Mouse (Mus musculus): ENCODE measurements around the gene Tshz3.

The Tshz3 gene

GRCm38 (mm10) chr7:36697856-36698588 lies at the start of gene Tshz3:
Gene Tshz3 (plus strand): TSS chr7:36698118.
- DNase-seq (ENCODE audit: low spot score in 2 of 2) = peak in 1 of 2 experiments; percentile 54

- DNase-seq (ENCODE audit: low spot score in 2 of 2) = no peak
These were observed 42.0 kb upstream of the Tshz3 start for GRCm38 (mm10) chr7:36655931-36656330.

- DNase-seq (ENCODE audit: low spot score in 2 of 2) = no peak
These were observed 41.5 kb upstream of the Tshz3 start for GRCm38 (mm10) chr7:36656401-36656800.

- DNase-seq (ENCODE audit: low spot score in 2 of 2) = no peak
These were observed 39.6 kb upstream of the Tshz3 start for GRCm38 (mm10) chr7:36658331-36658730.

GRCm38 (mm10) chr7:36659265-36659664 lies 38.7 kb upstream of the Tshz3 start:
- no peak for DNase-seq (ENCODE audit: low spot score in 2 of 2)

GRCm38 (mm10) chr7:36660654-36661053 lies 37.3 kb upstream of the Tshz3 start:
- no peak for DNase-seq (ENCODE audit: low spot score in 2 of 2)

GRCm38 (mm10) chr7:36663431-36663830 lies 34.5 kb upstream of the Tshz3 start:
- no peak for DNase-seq (ENCODE audit: low spot score in 2 of 2)

GRCm38 (mm10) chr7:36667767-36668166 lies 30.2 kb upstream of the Tshz3 start:
- no peak for DNase-seq (ENCODE audit: low spot score in 2 of 2)

- DNase-seq (ENCODE audit: low spot score in 2 of 2) = no peak
These were observed 19.9 kb upstream of the Tshz3 start for GRCm38 (mm10) chr7:36678031-36678430.

GRCm38 (mm10) chr7:36678510-36678909 lies 19.4 kb upstream of the Tshz3 start:
- no peak for DNase-seq (ENCODE audit: low spot score in 2 of 2)

- no peak for DNase-seq (ENCODE audit: low spot score in 2 of 2)
These were observed 18.8 kb upstream of the Tshz3 start for GRCm38 (mm10) chr7:36679031-36679618.

GRCm38 (mm10) chr7:36679866-36680458 lies 18.0 kb upstream of the Tshz3 start:
- DNase-seq (ENCODE audit: low spot score in 2 of 2) = no peak

GRCm38 (mm10) chr7:36687508-36687907 lies 10.4 kb upstream of the Tshz3 start:
- DNase-seq (ENCODE audit: low spot score in 2 of 2) = no peak

- no peak for DNase-seq (ENCODE audit: low spot score in 2 of 2)
These were observed 8.7 kb upstream of the Tshz3 start for GRCm38 (mm10) chr7:36689049-36689793.

- no peak for DNase-seq (ENCODE audit: low spot score in 2 of 2)
These were observed 7.4 kb upstream of the Tshz3 start for GRCm38 (mm10) chr7:36690551-36690950.

GRCm38 (mm10) chr7:36691617-36692016 lies 6.3 kb upstream of the Tshz3 start:
- no peak for DNase-seq (ENCODE audit: low spot score in 2 of 2)

- DNase-seq (ENCODE audit: low spot score in 2 of 2) = no peak
These were observed 5.5 kb upstream of the Tshz3 start for GRCm38 (mm10) chr7:36692381-36692780.

- no peak for DNase-seq (ENCODE audit: low spot score in 2 of 2)
These were observed 4.8 kb upstream of the Tshz3 start for GRCm38 (mm10) chr7:36693081-36693480.

- DNase-seq (ENCODE audit: low spot score in 2 of 2) = no peak
These were observed 3.2 kb upstream of the Tshz3 start for GRCm38 (mm10) chr7:36694642-36695191.

GRCm38 (mm10) chr7:36695276-36695675 lies 2.6 kb upstream of the Tshz3 start:
- DNase-seq (ENCODE audit: low spot score in 2 of 2) = no peak

GRCm38 (mm10) chr7:36695791-36696241 lies 2.1 kb upstream of the Tshz3 start:
- DNase-seq (ENCODE audit: low spot score in 2 of 2) = no peak
